Mouse (Mus musculus) heart, postnatal 0 days (tissue): Measurements from ENCODE around the gene Chsy1.

Source experiments
- CTCF ChIP-seq: IDR thresholded peaks from 2 replicates; pipeline ENCODE4 v1.5.1; 2016; ENCODE audit warnings: antibody characterized with exemption, control low read depth, low read depth
- EP300 ChIP-seq: IDR thresholded peaks from 2 replicates; pipeline ENCODE4 v1.6.1; 2016; ENCODE audit warnings: antibody characterized with exemption, low read depth

- TF ChIP-seq CTCF (no peak), EP300 (no peak)
Observed at GRCm38 (mm10) chr7:66199391-66199831, 90.1 kb downstream of the Chsy1 start.
